ENCODE assay signal across 18 mouse cellular contexts in genomic region chr1:120247351-120247750, GRCm38 (mm10). TPM values are rescaled to one million over a fixed set of nuclear protein-coding genes. Genes with fewer than 3 reads are reported as not detected.
DNase-seq lines count a peak whose midpoint lies in the region; TF ChIP-seq lines count a peak whose summit lies in the region.
"Had no signal": no experiment of that assay in that cellular context is flagged by ENCODE, and none has a peak within 500 bp of the region (broad histone marks: within the 10 kb centered on the region; RNA-seq: fewer than 3 reads in every experiment).

No protein-coding gene starts in this region.

- H3K4me3 ChIP-seq in heart, adult 2 months: no peak overlapping the region
- H3K4me3 ChIP-seq: forebrain, embryonic 13.5 days; heart, embryonic 13.5 days; hindbrain, embryonic 10.5 days; hindbrain, embryonic 15.5 days; kidney, embryonic 15.5 days; lung, embryonic 15.5 days; midbrain, embryonic 12.5 days; neural tube, embryonic 13.5 days had no signal

- H3K27ac ChIP-seq in heart, adult 2 months: peak overlapping the region; percentile 56; the same call in 1 of the 2 replicates
- H3K27ac ChIP-seq: forebrain, embryonic 13.5 days; heart, embryonic 13.5 days; hindbrain, embryonic 10.5 days; hindbrain, embryonic 15.5 days; kidney, embryonic 15.5 days; lung, embryonic 15.5 days; midbrain, embryonic 12.5 days; neural tube, embryonic 13.5 days had no signal

- no peak for TF ChIP-seq EP300 in heart, adult 2 months (IDR thresholded peaks at IDR 0.05; ENCODE audit: insufficient read depth, low read depth, low read length)

- H3K9ac ChIP-seq in heart, adult 2 months (ENCODE audit: low read depth, low read length): no peak overlapping the region
- H3K9ac ChIP-seq: forebrain, embryonic 13.5 days; heart, embryonic 13.5 days; hindbrain, embryonic 15.5 days; kidney, embryonic 15.5 days; lung, embryonic 15.5 days; midbrain, embryonic 12.5 days; neural tube, embryonic 13.5 days had no signal

- peaks cover 11% of the 10 kb centered on the region for H3K4me1 ChIP-seq in heart, adult 2 months (ENCODE audit: control insufficient read depth, insufficient read depth, low read length)
- H3K4me1 ChIP-seq: forebrain, embryonic 13.5 days; kidney, embryonic 15.5 days; midbrain, embryonic 12.5 days; neural tube, embryonic 13.5 days had no signal

- no peaks in the 10 kb centered on the region for H3K36me3 ChIP-seq in heart, adult 2 months (ENCODE audit: control insufficient read depth, insufficient read depth, low read length)
- H3K36me3 ChIP-seq: hindbrain, embryonic 10.5 days; hindbrain, embryonic 15.5 days; kidney, embryonic 15.5 days; lung, embryonic 15.5 days; midbrain, embryonic 12.5 days; neural tube, embryonic 13.5 days had no signal

- no peak for TF ChIP-seq CTCF in heart, adult 2 months (IDR thresholded peaks at IDR 0.05)

- intact Hi-C loops in heart, adult 2 months (cut with DNase I): no loop called here
- intact Hi-C loops in heart, postnatal 14 days (cut with DNase I): no loop called here

- no peaks in the 10 kb centered on the region for H3K79me2 ChIP-seq in heart, adult 2 months (replicated peaks; ENCODE audit: control insufficient read depth, insufficient read depth, low read length)

- H3K27me3 ChIP-seq in heart, adult 2 months (ENCODE audit: control insufficient read depth, insufficient read depth, low read length): no peaks in the 10 kb centered on the region
- H3K27me3 ChIP-seq: forebrain, embryonic 13.5 days; heart, embryonic 13.5 days; hindbrain, embryonic 15.5 days; kidney, embryonic 15.5 days; lung, embryonic 15.5 days; midbrain, embryonic 12.5 days; neural tube, embryonic 13.5 days had no signal

- no peak for DNase-seq in heart, adult 2 months
- no peak for DNase-seq in heart, postnatal 14 days
- peak; percentile 59 for DNase-seq in 3T3-L1 (ENCODE audit: low read depth, low spot score)
- peak; percentile 71 for DNase-seq in NIH3T3 (ENCODE audit: low read depth)
- peak; percentile 53 for DNase-seq in retina, postnatal 1 day
- no peak for DNase-seq in left cerebral cortex, adult 18-20 months (ENCODE audit: low spot score in 2 of 2)
- DNase-seq in thymus, postnatal 25 days: no peak
- DNase-seq: cerebellum, adult 9-10 months; thymus, adult 2 months; thymus, postnatal 4 days had no signal

- 57% methylated on average over 3 of the region's 3 CpGs for WGBS in heart, adult 2 months

- no peak for TF ChIP-seq POLR2A in heart, adult 2 months (IDR thresholded peaks at IDR 0.05; ENCODE audit: insufficient read depth, low read depth, low read length)

RNA-seq across cellular contexts. Expression of gene Steap3, which starts 25.2 kb away (rescaled TPM):
- 10 to 100 TPM; 25.2 to 27.9 TPM for total RNA-seq in heart, adult 2 months (2021)
- polyA plus RNA-seq in heart, adult 2 months (2012; rRNA removed): 54.9 and 70.5 TPM in 2 replicates
- total RNA-seq in heart, postnatal 14 days (2021): 10 to 100 TPM; 29.6 to 32.7 TPM
- total RNA-seq in left cerebral cortex, adult 18-20 months (2021): 1 to 10 TPM; 4.8 to 5.6 TPM

Comparison
In these comparisons a context has a peak if more than half of its experiments do, and no peak if none do; other contexts are left out.
1. DNase-seq: peak in 3T3-L1 (single experiment), NIH3T3 (single experiment) and retina, postnatal 1 day (single experiment); none in heart, adult 2 months (0 of 2), heart, postnatal 14 days (0 of 2), left cerebral cortex, adult 18-20 months (0 of 2) and thymus, postnatal 25 days (single experiment).